Mouse (Mus musculus): ENCODE data around the gene Fsd1. TPM values are rescaled to one million over a fixed set of nuclear protein-coding genes. Genes with fewer than 3 reads are reported as not detected.

Gene Fsd1
- polyA plus RNA-seq, 1 experiment: not detected

DNA sequence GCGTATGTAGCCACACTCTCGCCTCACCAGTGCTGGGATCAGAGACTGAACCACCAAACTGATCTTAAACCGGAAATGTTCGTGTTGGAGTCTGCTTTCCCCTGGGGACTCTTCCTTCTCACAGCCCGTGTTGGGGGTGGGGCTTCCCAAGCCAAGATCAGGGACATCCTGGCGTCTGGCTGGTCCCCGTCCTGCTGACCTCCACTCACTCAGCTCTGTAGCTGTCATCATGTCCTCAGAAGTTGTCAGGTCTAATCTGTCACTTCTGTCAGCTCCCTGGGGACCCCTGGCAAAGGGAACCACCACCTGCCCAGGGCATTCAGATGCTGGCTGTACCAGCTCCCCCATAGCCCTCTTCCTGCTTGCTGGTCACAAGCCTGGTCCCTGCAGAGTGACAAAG lies 18.1 kb upstream of the Fsd1 start:
- Histone ChIP-seq H3K4me1 (ENCODE audit: control insufficient read depth, insufficient read depth, low read length) (no peaks in the 10 kb centered on the region), H3K4me3 (replicated peaks; ENCODE audit: control insufficient read depth, low read depth, low read length) (no peak overlapping the region), H3K27ac (ENCODE audit: control insufficient read depth, insufficient read depth, low read depth, low read length, poor library complexity) (no peak overlapping the region)
- 75% methylated on average over 7 of the region's 7 CpGs for WGBS
- TF ChIP-seq CTCF (IDR thresholded peaks at IDR 0.05; ENCODE audit: control insufficient read depth, insufficient read depth, low read length) (no peak), POLR2A (IDR thresholded peaks at IDR 0.05; ENCODE audit: borderline replicate concordance, control insufficient read depth, low read depth, low read length) (no peak)

DNA sequence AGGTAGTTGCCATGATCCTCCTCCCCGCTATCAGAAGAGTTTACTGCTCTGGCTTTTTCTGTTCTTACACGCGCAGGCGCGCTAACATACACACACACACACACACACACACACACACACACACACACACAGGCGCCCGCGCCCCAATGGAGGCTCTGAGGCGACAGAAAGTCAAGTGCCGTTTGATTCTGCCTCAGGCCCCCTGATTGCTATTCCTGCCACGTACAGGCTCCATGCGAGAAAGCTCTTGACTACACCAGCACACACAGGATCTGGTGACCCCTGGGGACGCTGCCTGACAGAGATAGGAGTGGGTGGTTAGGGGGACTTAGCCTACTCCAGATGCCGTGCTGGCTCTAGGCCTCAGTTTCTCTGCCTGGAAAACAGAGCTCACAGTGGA lies 16.7 kb upstream of the Fsd1 start:
- 44% methylated on average over 14 of the region's 14 CpGs for WGBS
- Histone ChIP-seq H3K27ac (ENCODE audit: control insufficient read depth, insufficient read depth, low read depth, low read length, poor library complexity) (no peak overlapping the region), H3K4me1 (ENCODE audit: control insufficient read depth, insufficient read depth, low read length) (no peaks in the 10 kb centered on the region), H3K4me3 (replicated peaks; ENCODE audit: control insufficient read depth, low read depth, low read length) (no peak overlapping the region)
- TF ChIP-seq CTCF (IDR thresholded peaks at IDR 0.05; ENCODE audit: control insufficient read depth, insufficient read depth, low read length) (no peak), POLR2A (IDR thresholded peaks at IDR 0.05; ENCODE audit: borderline replicate concordance, control insufficient read depth, low read depth, low read length) (no peak)

DNA sequence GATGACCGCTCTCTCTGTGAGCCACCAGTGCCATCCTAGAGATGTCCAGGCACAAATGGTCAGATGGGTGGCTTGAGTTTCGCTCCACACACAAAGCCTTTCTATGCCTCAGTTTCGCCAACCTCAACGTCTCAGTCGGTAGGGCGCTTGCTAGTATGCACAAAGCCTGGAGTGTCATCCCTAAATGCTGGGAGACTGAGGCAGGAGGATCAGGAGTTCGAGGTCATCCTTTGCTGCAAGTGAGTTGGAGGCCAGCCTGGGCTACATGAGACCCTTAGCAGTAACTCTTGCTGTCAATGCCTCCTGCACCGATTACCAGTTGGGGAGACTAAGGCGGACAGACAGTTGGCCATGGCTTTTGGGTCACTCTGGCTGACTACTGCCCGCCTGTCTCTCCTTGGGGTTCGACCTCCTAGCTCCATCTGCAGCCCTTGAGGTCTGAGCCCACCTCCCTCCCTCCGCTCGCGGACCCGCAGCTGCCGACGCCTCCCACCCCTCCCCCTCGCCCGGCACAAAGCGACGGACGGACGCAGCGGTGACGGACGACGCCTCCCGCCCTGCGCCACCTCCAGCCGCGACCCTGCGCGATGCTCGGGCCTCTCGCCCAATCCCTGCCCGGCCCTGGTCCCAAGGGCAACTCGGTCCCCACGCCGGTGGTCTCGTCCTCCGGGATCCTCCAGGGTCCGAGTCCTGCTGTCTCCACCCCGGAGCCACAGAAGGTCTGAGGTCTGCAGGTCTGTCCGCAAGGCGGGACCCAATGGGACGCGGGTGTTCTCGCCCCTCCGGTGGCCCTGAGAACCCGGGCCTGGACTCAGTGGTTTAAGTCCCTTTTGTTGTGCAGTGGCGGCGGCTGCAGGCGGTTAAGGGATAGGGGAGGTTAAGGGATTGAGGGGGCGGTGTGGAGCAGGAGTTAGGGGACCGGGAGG lies 16.1 kb upstream of the Fsd1 start, which contains the start of gene Shd:
TSS of gene Shd (plus strand) at position 502 of the 926 bp plus-strand sequence.
- Histone ChIP-seq H3K4me3 (replicated peaks; ENCODE audit: control insufficient read depth, low read depth, low read length) (no peak within 1 kb of the TSS), H3K4me1 (ENCODE audit: control insufficient read depth, insufficient read depth, low read length) (no peaks in the 10 kb centered on the region), H3K27ac (ENCODE audit: control insufficient read depth, insufficient read depth, low read depth, low read length, poor library complexity) (no peak within 1 kb of the TSS)
- WGBS: 12% methylated on average over 55 of the region's 55 CpGs
- no peak for TF ChIP-seq CTCF (IDR thresholded peaks at IDR 0.05; ENCODE audit: control insufficient read depth, insufficient read depth, low read length)

DNA sequence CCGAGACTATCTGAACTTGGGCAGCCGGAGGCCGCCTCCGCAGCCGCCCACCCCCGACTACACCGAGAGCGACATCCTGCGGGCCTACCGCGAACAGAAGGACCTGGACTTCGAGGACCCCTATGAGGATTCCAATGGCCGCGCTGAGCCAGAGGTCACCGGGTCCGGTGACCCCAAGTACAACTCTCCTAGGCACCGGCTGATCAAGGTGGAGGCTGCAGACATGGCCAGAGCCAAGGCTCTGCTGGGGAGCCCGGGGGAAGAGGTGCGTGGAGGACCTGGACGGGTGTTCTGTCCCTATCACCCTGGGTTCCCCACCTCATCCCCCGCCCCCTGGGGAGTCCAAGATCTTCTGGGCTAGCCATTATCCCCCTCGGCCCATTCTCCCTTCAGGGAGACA lies 14.9 kb upstream of the Fsd1 start:
- WGBS: 41% methylated on average over 22 of the region's 22 CpGs
- no peak for TF ChIP-seq CTCF (IDR thresholded peaks at IDR 0.05; ENCODE audit: control insufficient read depth, insufficient read depth, low read length)
- no peak for TF ChIP-seq POLR2A (IDR thresholded peaks at IDR 0.05; ENCODE audit: borderline replicate concordance, control insufficient read depth, low read depth, low read length)
- Histone ChIP-seq H3K27ac (ENCODE audit: control insufficient read depth, insufficient read depth, low read depth, low read length, poor library complexity) (no peak overlapping the region), H3K4me1 (ENCODE audit: control insufficient read depth, insufficient read depth, low read length) (no peaks in the 10 kb centered on the region), H3K4me3 (replicated peaks; ENCODE audit: control insufficient read depth, low read depth, low read length) (no peak overlapping the region)

DNA sequence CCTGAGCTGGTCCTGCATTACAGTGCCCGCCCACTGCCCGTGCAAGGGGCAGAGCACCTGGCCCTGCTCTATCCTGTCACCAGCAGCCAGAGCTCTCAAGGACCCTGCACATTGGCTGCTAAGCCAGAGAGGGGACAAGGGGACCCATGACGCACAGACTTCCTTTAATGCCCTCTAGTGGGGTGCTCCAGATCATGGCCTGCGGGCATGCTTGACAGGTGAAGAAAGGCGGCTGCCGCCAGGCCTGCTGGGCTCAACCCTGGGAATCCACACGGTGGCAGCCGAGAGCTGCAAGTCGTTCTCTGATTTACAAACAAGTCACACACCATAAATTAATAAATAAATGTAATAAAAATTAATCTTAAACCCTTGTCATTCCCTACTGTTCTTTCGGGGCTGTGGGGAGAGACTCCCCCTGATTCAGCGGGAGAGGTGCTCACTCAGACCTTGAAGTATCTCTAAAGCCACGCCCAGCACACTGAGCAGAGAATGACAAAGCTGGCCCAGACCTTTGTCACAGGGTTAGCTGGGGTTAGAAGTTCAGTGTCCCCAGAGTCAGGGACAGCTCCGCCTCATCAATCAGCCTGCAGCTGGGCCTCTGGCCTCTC lies 9.9 kb upstream of the Fsd1 start:
- no peaks in the 10 kb centered on the region for H3K4me1 ChIP-seq (ENCODE audit: control insufficient read depth, insufficient read depth, low read length)
- WGBS: 20% methylated on average over 13 of the region's 13 CpGs
- H3K4me3 ChIP-seq (replicated peaks; ENCODE audit: control insufficient read depth, low read depth, low read length): no peak overlapping the region
- H3K27ac ChIP-seq (ENCODE audit: control insufficient read depth, insufficient read depth, low read depth, low read length, poor library complexity): no peak overlapping the region
- TF ChIP-seq POLR2A (IDR thresholded peaks at IDR 0.05; ENCODE audit: borderline replicate concordance, control insufficient read depth, low read depth, low read length) (no peak), CTCF (IDR thresholded peaks at IDR 0.05; ENCODE audit: control insufficient read depth, insufficient read depth, low read length) (peak; percentile 80)

DNA sequence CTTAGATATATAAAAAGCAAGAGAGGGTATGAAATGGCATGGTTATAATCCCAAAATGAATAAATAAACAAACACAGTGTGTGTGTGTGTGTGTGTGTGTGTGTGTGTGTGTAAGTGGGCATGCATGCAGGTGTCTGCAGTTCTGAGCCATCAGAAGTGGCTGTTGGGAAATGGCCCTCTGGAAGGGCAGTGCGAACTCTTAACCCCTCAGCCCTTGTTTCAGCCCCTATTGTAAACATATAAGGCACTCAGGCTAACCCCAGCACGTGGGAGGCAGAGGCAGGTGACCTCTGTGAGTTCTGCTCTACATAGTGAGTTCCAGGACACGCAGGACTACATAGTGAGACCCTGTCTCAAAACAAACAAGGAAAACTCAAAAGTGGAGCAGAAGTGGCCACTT lies 9.0 kb upstream of the Fsd1 start:
- WGBS: 67% methylated on average over 3 of the region's 3 CpGs
- TF ChIP-seq CTCF (IDR thresholded peaks at IDR 0.05; ENCODE audit: control insufficient read depth, insufficient read depth, low read length): no peak
- TF ChIP-seq POLR2A (IDR thresholded peaks at IDR 0.05; ENCODE audit: borderline replicate concordance, control insufficient read depth, low read depth, low read length): no peak
- Histone ChIP-seq H3K4me3 (replicated peaks; ENCODE audit: control insufficient read depth, low read depth, low read length) (no peak overlapping the region), H3K27ac (ENCODE audit: control insufficient read depth, insufficient read depth, low read depth, low read length, poor library complexity) (no peak overlapping the region), H3K4me1 (ENCODE audit: control insufficient read depth, insufficient read depth, low read length) (no peaks in the 10 kb centered on the region)

DNA sequence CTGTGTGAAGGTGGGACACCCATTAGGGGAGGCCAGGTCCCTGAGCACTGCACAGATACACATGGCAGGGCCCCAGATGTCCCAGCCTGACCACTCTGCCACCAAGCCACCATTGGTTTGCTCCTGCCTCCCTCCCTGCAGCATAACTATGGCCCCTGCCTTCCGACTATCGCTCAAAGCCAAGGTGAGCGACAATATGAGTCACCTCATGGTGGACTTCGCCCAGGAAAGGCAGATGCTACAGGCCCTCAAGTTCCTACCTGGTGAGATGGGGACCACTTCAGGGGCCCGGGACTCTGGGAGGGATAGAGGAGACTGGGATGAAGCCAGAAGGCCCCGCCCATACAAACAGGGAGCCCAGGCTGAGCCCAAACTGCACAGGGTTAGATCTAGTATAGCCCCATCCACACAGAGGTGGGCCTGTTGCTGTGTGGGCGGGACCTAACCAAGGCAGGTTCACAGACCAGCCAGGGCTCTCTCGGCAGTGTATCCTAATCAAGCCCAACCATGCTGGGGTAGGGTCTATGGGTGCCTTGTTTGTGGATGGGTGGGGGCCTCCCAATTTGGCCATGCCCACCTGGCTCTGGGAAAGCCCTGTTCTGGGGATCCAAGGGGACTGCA lies 4.1 kb downstream of the Fsd1 start:
- 77% methylated on average over 8 of the region's 8 CpGs for WGBS
- Histone ChIP-seq H3K27ac (ENCODE audit: control insufficient read depth, insufficient read depth, low read depth, low read length, poor library complexity) (no peak overlapping the region), H3K4me3 (replicated peaks; ENCODE audit: control insufficient read depth, low read depth, low read length) (no peak overlapping the region), H3K4me1 (ENCODE audit: control insufficient read depth, insufficient read depth, low read length) (no peaks in the 10 kb centered on the region)
- TF ChIP-seq CTCF (IDR thresholded peaks at IDR 0.05; ENCODE audit: control insufficient read depth, insufficient read depth, low read length): no peak
- no peak for TF ChIP-seq POLR2A (IDR thresholded peaks at IDR 0.05; ENCODE audit: borderline replicate concordance, control insufficient read depth, low read depth, low read length)

DNA sequence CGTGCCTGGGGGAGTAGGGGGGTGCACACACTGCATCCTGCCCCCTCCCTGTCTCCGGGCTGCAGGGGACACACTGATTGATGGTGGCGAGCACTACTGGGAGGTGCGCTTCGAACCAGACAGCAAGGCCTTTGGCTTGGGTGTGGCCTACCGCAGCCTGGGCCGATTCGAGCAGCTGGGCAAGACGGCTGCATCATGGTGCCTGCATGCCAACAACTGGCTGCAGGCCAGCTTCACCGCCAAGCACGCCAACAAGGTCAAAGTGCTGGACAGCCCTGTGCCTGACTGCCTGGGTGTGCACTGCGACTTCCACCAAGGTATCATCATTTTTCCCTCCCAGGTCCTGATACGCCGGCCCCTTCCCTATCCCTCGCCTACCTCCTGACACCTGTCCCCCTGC lies 9.7 kb downstream of the Fsd1 start:
- WGBS: 83% methylated on average over 15 of the region's 15 CpGs
- no peaks in the 10 kb centered on the region for H3K4me1 ChIP-seq (ENCODE audit: control insufficient read depth, insufficient read depth, low read length)
- H3K4me3 ChIP-seq (replicated peaks; ENCODE audit: control insufficient read depth, low read depth, low read length): no peak overlapping the region
- no peak for TF ChIP-seq CTCF (IDR thresholded peaks at IDR 0.05; ENCODE audit: control insufficient read depth, insufficient read depth, low read length)
- no peak overlapping the region for H3K27ac ChIP-seq (ENCODE audit: control insufficient read depth, insufficient read depth, low read depth, low read length, poor library complexity)

All from bone marrow, adult 2 months (tissue).